Mouse (Mus musculus): ENCODE results near the gene Slc6a1.
A peak's percentile ranks its signal among the peaks of the same experiment; 100 is the strongest.
"Not testable (repeated sequence)": the region's sequence is repeated elsewhere in the genome, so short reads cannot be mapped to it uniquely, and the experiment has no call there.

The Slc6a1 gene

DNA sequence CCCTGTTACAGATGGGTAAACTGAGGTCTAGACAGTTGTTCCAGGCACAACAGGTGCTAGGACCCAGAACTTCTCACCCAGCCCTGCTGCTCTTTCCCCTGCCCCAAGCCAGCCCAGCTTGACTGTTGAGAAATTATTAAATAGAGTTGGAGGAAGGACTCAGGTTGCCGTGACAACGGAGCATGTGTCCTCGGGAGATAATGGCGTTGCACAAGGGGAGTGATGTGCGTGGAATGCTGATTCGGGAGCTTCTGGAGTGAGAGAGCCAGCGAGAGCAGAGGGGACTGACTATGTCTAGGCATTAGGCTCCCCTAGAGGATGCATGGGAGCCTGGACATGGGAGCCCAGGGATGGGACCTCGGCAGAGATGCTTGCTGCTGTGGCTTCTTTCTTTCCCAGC, 7.7 kb downstream of the Slc6a1 start:
- no peak for DNase-seq (ENCODE audit: low spot score in 2 of 2)

DNA sequence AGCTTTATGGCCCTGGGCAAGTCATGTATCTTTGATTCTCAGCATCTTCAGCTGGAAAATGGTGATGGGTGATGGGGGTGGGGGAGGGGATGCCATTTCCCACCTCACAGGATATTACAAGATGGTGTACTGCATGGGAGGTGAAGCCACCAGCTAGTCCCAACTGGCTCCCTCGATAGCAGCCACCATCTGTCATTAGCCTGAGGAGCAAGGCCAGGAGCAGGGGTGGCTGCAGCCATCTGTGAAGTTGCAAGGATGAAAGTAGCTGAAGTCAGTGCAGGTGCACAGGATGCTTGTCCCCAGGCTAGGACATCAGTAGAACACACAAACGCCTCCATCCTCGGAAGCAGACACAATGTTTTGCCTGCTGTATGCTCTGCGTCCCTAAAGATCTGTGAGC, 8.5 kb downstream of the Slc6a1 start:
- no peak for DNase-seq (ENCODE audit: low spot score in 2 of 2)

DNA sequence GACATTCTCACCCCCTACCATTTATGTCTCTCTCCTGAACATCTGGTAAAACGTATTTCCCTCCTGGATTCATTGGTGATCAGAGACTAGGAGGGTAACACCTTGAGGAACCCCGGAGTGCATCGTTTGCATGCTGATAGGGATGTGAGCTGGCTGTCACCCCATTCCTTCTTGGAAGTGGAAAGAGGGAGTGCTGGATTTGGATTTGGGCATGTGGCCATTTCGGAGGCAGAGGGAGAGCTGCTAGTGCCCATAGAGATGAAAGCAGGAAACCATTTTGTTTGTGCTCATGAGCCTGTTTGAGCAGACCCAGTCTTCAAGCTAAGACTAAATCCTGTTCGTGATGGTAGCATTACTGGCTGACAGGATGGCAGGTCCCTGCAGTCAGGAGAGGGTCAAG, 9.0 kb downstream of the Slc6a1 start:
- no peak for DNase-seq (ENCODE audit: low spot score in 2 of 2)

DNA sequence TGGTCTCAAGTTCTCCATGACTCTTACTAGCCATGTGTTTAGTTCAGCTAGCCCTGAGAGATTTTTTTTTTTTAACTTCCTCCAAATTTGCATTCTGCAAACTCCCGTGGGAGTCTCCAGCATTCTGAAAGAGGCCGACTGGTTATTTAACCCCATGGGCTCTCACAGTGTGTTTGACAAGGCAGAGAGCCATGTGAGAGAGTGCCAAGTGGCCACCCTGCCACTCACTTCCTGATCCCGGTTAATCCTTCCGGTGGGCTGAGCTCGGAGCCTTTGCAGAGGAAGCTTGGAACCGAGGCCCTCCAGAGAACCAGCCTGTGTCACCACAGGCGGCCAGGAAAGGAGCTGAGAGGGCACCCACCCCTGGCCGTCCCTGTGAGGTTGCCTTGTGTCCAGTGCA, 11.1 kb downstream of the Slc6a1 start:
- DNase-seq (ENCODE audit: low spot score in 2 of 2), result no peak

DNA sequence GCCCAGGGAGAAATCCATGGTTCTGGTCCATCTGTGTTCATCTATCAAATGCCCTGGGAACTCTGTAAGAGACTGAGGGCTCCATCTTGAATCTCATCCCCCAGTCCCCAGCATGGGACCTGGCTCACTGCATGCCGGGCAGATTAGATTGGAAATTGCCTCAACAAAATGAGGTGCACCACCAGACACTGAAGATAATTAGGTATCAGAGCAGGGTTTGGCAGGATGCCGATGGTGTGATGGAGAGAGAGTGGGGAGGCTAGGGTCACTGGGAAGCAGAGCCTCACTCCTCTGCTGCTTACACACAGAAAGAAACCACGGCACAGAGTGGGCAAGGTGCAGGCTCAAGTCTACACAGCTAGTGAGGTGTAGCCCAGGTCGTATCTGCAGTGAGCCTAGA, 12.7 kb downstream of the Slc6a1 start:
- no peak for DNase-seq (ENCODE audit: low spot score in 2 of 2)

DNA sequence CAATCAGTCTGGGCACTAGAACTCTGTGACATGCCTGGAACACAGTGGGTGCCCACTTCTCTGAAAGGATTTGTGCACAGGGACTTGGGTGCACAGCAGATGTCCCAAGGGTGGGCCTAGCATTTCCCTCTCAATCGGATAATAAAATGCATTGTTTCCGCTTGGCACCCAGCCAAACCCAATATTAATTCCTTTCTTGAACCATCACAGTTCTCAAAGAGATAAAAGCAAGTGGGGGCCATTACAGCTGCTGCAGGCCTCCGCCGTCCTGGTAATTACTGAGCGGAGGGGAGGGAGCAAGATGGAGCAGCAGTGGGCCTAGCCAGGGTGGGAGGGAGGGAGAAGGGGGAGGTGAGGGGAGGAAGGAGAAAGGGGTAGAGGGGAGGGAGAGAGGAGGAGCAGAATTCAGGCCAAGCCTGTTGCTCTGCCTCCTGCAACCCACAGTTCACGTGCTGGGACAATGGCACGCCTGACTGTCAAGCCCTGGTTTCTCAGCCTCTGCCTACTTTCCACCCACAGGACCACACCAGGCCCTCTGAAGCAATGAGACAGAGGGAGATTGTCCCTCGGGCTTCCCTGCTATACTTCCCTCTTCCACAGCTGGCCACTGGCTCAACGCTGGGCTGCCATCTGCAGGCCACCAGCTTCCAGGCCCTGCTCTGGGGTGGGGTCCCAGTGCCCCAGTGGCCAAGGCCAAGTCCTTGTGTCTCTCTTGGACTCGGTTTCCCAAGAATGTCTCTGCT, 15.0 kb downstream of the Slc6a1 start:
- DNase-seq (ENCODE audit: low spot score in 2 of 2), result no peak

DNA sequence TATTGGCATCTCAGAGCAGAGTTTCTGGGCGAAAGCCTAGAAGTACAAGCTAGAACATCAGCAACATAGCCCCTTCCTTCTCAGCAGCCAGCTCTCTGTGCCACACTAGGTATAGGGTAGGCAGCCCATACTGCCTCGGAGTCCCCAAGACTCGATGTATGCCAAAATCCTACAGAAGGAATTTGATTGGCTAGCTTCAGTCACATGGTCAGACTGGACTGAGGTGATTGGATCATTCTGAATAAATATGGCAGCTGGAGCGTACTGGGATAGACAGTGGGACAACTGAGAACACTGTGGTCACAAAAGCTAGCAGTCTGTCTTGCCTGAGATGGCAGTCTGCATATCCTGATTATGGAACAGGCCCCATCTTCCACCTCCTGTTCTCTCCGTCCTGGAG, 17.3 kb downstream of the Slc6a1 start:
- DNase-seq (ENCODE audit: low spot score in 2 of 2), result no peak

DNA sequence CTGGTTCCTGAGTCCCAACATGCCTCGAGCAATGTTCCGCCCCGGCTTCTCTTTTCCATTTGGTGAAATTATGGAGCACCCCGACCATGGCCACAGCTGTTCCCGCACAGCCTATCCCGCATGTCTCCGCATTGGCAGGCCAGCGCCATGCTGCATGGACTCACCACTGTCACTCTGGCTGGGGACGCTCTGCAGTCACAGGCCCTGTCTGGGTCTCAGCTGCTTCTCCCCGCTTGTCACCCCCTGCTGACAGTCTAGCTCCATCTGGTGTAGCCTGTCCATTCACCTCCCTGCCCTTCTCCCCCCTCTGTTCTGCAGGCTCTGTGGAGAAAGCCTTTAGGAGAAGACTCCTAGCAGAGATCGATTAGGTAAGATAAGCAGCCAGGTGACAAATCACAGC, 18.3 kb downstream of the Slc6a1 start:
- DNase-seq (ENCODE audit: low spot score in 2 of 2), result no peak

DNA sequence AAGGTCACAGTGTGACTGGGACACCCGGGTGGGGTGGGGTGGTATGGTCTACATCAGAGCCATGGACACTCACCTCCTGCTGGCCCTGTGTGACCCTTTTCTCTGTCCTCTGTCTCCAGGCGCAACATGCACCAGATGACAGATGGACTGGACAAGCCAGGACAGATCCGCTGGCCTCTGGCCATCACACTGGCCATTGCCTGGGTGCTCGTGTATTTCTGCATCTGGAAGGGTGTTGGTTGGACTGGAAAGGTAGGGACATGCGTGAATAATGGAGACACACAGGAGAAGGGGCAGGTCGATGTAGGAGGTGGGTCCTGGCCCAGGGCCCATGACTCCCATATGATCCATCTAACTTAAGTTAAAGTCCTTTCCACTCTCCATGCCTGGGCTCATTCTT, 22.2 kb downstream of the Slc6a1 start:
- no peak for DNase-seq (ENCODE audit: low spot score in 2 of 2)

GRCm38 (mm10) chr6:114320511-114320910, 38.1 kb downstream of the Slc6a1 start:
- DNase-seq (ENCODE audit: low spot score in 2 of 2), result no peak

DNA sequence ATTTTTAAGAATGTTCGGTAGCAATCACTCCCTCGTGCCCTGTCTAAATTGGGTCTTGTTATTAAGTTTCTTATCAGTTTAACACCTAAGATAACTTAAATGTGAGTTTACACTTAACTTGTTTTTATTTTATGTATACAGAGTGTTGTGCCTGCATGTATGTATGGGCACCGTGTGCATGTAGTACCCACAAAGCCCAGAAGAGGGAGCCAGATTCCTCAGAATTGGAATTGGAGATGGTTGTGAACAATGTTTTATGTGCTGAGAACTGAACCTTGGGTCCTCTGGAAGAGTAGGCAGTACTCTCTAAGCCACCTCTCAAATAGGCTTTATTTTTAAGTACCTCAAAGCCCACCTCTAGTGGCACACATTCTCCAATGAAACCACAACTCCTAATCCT, 38.7 kb downstream of the Slc6a1 start:
- DNase-seq (ENCODE audit: low spot score in 2 of 2), result no peak

DNA sequence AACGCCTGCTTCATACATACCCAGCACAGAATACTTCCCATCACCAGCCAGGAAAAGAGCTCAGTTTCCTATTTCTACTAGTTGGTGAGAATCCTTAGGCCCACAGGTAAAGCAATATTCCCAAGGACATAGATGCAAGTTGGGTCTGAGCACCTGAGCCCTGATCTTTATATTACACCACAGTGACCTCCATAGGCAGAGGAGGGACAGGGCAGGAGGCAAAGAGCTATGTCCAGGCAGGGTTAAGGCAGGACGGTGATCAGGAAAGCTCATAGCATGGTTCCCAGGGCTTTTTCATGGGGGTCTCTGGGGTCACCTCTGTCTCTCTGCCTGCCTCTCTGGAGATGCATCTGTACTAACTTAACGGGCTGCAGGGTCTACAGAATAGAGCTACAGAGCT, 40.5 kb downstream of the Slc6a1 start:
- no peak for DNase-seq (ENCODE audit: low spot score in 2 of 2)

DNA sequence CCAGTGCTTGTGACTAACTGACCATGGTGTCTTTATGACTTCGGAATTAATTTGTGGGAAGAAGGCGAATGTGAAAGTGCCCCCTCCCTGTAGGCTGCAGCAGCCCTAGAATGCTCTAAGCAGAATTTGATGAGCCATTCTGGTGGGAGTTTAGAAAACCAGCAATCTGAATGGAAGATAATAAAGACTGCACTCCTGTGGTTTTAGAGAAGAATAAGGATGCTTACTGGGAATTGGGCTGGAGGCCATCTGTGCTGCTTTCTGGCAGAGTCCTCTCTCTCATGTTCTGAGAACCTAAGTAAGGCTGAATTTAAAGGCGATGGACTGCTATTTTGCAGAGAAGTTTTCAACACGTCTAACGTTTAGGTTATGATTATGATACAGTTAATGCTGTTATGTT, 42.4 kb downstream of the Slc6a1 start:
- no peak for DNase-seq (ENCODE audit: low spot score in 2 of 2)

DNA sequence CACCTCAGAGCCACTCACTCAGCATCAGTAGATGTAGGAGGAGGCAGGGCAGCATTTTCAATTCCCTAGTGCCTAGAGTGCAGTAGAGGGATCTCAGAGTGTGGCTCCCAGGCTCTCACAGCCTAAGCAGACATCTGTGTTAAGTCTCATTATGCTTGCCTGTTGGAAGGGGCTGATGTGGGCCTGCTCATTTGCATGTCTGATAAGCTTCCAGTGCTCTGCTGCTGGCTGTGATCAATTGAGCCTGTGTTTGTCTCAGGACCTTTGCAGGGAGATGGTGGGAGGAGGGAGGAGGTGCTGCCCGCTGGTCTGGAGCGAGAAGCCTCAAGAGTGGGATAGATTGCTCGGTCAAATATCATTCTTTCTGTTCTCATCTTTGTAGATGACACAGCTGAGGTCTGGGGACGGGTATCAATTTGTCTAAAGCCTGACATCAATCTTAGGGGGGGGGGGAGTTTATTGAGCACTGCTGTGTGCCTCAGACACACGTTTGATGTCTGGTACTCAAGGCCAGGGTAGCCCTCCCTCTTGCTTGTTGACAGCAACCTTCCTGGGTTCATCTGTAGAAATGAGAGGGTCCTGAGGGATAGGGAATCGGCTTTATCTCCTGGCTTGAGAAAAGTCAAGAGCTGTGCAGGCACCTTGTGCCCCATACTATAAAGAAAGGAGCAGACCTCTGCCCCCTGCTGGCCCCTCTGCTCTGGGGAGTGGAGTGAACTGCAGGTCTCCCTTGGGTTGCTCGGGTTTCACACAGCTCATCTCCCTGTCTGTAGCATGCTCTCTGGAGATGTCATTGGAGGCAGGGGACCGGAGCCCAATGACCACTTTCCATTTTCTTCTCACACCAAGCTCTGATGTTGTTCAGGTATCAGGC, 47.4 kb downstream of the Slc6a1 start:
- DNase-seq (ENCODE audit: low spot score in 2 of 2), result no peak

- no peak for DNase-seq (ENCODE audit: low spot score in 2 of 2)
Observed at GRCm38 (mm10) chr6:114331926-114332325, 49.5 kb downstream of the Slc6a1 start.

- no peak for DNase-seq (ENCODE audit: low spot score in 2 of 2)
Observed at GRCm38 (mm10) chr6:114336128-114336943, 53.9 kb downstream of the Slc6a1 start.

GRCm38 (mm10) chr6:114336944-114337215, 54.4 kb downstream of the Slc6a1 start:
- DNase-seq (ENCODE audit: low spot score in 2 of 2), result no peak

DNA sequence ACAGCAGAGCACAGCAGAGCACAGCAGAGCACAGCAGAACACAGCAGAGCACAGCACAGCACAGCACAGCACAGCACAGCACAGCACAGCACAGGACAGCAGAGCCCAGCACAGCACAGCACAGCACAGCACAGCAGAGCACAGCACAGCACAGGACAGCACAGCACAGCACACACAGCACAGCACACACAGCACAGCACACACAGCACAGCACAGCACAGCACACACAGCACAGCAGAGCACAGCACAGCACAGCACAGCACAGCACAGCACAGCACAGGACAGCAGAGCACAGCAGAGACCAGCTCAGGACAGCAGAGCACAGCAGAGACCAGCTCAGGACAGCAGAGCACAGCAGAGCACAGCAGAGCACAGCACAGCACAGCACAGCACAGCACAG, 58.9 kb downstream of the Slc6a1 start:
- not testable (repeated sequence) for DNase-seq (ENCODE audit: low spot score in 2 of 2)

GRCm38 (mm10) chr6:114343740-114344139, 61.3 kb downstream of the Slc6a1 start:
- DNase-seq (ENCODE audit: low spot score in 2 of 2), result no peak

DNA sequence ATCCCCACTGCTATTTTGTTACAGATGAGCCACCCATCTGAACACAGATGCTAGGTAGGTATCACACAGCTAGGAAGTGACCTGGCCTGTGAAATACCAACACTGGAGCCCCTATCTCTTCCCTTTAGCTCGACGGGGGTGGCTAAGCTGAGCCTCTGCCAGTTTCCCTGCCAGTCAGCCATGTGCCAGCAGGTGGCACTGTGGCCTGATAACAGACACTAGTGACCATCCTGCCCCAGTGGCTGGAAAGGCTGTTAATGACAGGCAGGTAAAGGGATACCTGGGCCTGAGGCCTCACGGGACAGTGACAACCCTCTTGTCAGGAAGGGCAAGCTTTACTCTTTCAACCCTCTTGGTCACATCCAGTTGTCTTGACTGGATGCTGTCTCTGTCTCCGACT, 62.7 kb downstream of the Slc6a1 start:
- peak in 1 of 2 experiments; percentile 41 for DNase-seq (ENCODE audit: low spot score in 2 of 2)

GRCm38 (mm10) chr6:114347831-114348754, 65.7 kb downstream of the Slc6a1 start:
- DNase-seq (ENCODE audit: low spot score in 2 of 2), result no peak

GRCm38 (mm10) chr6:114354635-114355034, 72.2 kb downstream of the Slc6a1 start:
- DNase-seq (ENCODE audit: low spot score in 2 of 2), result no peak
